Mouse (Mus musculus) neural tube, embryonic 11.5 days (tissue): ENCODE measurements at regions not wholly inside any gene's neighbourhood (a gene's known extent, or its start where the extent isn't known, plus 50 kb on each side); places are given as distances from the start of the nearest gene placed in this dataset.

Experiments
- ATAC-seq: fragments of 200-750 bp; cut with Nextera tagmentation; 2 replicates; pipeline ENCODE4 v1.8.0; 2017; ENCODE audit warnings: moderate number of reproducible peaks, mild to moderate bottlenecking, moderate TSS enrichment, moderate library complexity; ENCODE audit not compliant: insufficient read depth, low FRiP score, low TSS enrichment
- DNase-seq: peaks from one replicate; pipeline ENCODE4 v3.0.0-alpha.2; 2015; ENCODE audit warnings: low spot score
- H3K27ac ChIP-seq: fragments of 300-500 bp; sonication (generic); 2 replicates; pipeline ENCODE4 v1.5.1; 2014; ENCODE audit warnings: low read depth, mild to moderate bottlenecking, low read length
- H3K27me3 ChIP-seq: fragments of 300-500 bp; sonication (generic); 2 replicates; pipeline ENCODE4 v1.6.1; 2014; ENCODE audit warnings: mild to moderate bottlenecking, low read length, mixed read lengths; ENCODE audit not compliant: control insufficient read depth, insufficient read depth
- H3K36me3 ChIP-seq: fragments of 300-500 bp; sonication (generic); 2 replicates; pipeline ENCODE4 v1.6.1; 2014; ENCODE audit warnings: mild to moderate bottlenecking, low read length, moderate library complexity, mixed read lengths; ENCODE audit not compliant: control insufficient read depth, insufficient read depth
- H3K4me1 ChIP-seq: fragments of 300-500 bp; sonication (generic); 2 replicates; pipeline ENCODE4 v1.6.1; 2014; ENCODE audit warnings: low read length, mixed read lengths; ENCODE audit not compliant: control insufficient read depth, insufficient read depth
- H3K4me2 ChIP-seq: fragments of 300-500 bp; sonication (generic); 2 replicates; pipeline ENCODE4 v1.6.1; 2014; ENCODE audit warnings: low read depth, mild to moderate bottlenecking, moderate library complexity
- H3K4me3 ChIP-seq: fragments of 300-500 bp; sonication (generic); 2 replicates; pipeline ENCODE4 v1.5.1; 2014; ENCODE audit warnings: low read depth, low read length
- H3K9ac ChIP-seq: fragments of 300-500 bp; sonication (generic); 2 replicates; pipeline ENCODE4 v1.6.1; 2014; ENCODE audit warnings: mild to moderate bottlenecking, low read length
- H3K9me3 ChIP-seq: fragments of 300-500 bp; sonication (generic); 2 replicates; pipeline ENCODE4 v1.6.1; 2016; ENCODE audit warnings: low read length; ENCODE audit not compliant: control insufficient read depth
- WGBS: fragments of 180-500 bp; shearing (Covaris S2); extraction: QIAGEN DNeasy Blood & Tissue Kit; methylation state at CpG from one replicate; pipeline ENCODE4 v1.1.7; 2014; 5-methylcytosine and 5-hydroxymethylcytosine counted together

DNA sequence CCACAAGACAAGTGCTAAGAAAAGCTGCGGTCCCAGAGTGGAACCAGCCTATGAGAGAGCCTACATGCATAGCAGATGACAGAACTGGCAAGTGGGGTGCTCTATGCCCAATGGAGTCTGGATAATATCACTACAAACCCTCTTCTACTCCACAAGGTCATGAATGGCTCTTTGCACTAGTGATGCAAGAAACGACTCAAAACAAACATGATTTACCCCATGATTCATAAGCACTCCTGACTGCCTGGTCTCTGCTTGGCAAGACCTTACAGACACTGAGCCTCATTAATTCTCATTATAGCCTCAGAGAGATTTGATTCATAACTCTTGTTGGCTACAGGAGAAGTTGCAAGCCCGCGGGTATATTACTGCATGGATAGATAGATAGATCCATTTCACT, 139.1 kb downstream of the Ttc8 start:
- 96% methylated on average over 4 of the region's 4 CpGs for WGBS
- Histone ChIP-seq H3K4me1 (no peaks in the 10 kb centered on the region), H3K27me3 (no peaks in the 10 kb centered on the region), H3K9ac (no peak overlapping the region), H3K36me3 (no peaks in the 10 kb centered on the region), H3K9me3 (no peaks in the 10 kb centered on the region), H3K27ac (no peak overlapping the region), H3K4me3 (no peak overlapping the region), H3K4me2 (no peak overlapping the region)
- DNase-seq (no peak), ATAC-seq (no peak)

DNA sequence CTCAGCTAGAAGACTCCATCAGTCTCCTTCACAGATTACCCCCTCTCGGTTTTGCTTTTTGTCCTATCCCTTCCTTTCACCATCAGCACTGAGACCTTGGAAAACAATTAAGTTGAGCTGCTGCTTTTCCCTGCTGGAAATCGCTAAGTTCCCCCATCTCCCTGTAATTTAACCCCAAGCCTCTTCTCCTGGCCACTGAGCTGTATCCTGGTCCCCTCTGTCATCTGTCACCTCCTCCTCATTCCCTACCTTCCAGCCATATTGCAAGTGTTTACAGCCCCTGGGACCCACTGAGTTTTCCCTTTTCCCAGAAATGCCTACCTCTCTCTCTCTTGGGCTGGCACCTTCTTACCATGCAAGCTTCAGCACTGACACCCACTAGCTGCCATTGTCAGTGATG, 140.3 kb downstream of the Ttc8 start:
- no peak for DNase-seq
- Histone ChIP-seq H3K36me3 (no peaks in the 10 kb centered on the region), H3K4me1 (no peaks in the 10 kb centered on the region), H3K4me3 (no peak overlapping the region), H3K9ac (no peak overlapping the region), H3K27ac (no peak overlapping the region), H3K27me3 (no peaks in the 10 kb centered on the region), H3K9me3 (no peaks in the 10 kb centered on the region), H3K4me2 (no peak overlapping the region)
- WGBS = 50% methylated on average over 2 of the region's 2 CpGs
- ATAC-seq = no peak

DNA sequence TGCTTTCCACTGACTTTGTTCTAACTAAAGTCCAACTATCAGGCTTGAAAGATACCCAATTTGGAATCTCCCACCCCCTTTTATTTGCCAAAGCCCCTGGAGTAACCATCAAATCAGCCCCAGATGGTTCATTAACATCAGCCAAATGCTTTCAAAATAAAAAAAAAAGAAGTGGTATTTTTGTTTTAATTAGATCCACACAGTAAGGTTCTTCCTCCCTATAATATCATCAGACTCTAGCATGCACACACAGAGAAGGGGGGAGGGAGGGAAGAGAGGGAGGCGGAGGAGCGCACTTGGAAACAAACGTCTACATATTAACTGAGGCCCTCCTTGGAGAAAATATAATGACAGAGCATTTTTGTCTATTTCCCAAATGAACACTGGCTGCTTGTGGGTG, 143.1 kb downstream of the Ttc8 start:
- Histone ChIP-seq H3K27ac (no peak overlapping the region), H3K4me3 (no peak overlapping the region), H3K36me3 (no peaks in the 10 kb centered on the region), H3K4me2 (no peak overlapping the region), H3K4me1 (no peaks in the 10 kb centered on the region), H3K9ac (no peak overlapping the region), H3K27me3 (no peaks in the 10 kb centered on the region), H3K9me3 (no peaks in the 10 kb centered on the region)
- 94% methylated on average over 3 of the region's 3 CpGs for WGBS
- ATAC-seq = no peak
- no peak for DNase-seq

DNA sequence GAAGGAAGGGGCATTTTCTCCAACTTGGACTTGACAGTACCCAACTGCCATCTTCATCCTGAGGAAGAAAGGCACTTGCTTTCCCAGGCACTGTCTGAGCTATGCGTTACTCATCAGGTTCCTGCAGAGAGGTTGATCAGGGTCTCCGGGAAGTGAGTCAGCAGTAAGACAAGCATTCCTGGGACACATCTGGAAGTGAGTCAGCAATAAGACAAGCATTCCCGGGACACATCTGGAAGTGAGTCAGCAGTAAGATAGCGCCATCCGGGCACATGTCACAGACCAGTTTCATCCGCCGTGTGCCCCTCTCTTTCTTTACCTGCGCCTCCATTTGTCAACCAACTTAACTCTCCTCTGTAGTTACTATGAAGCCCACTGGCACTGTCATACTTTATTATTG, 143.5 kb downstream of the Ttc8 start:
- no peak for ATAC-seq
- H3K4me3 ChIP-seq = no peak overlapping the region
- no peak overlapping the region for H3K9ac ChIP-seq
- no peak overlapping the region for H3K4me2 ChIP-seq
- no peak overlapping the region for H3K27ac ChIP-seq
- H3K36me3 ChIP-seq = no peaks in the 10 kb centered on the region
- DNase-seq = no peak
- H3K4me1 ChIP-seq = no peaks in the 10 kb centered on the region
- 86% methylated on average over 8 of the region's 8 CpGs for WGBS
- no peaks in the 10 kb centered on the region for H3K27me3 ChIP-seq
- no peaks in the 10 kb centered on the region for H3K9me3 ChIP-seq

DNA sequence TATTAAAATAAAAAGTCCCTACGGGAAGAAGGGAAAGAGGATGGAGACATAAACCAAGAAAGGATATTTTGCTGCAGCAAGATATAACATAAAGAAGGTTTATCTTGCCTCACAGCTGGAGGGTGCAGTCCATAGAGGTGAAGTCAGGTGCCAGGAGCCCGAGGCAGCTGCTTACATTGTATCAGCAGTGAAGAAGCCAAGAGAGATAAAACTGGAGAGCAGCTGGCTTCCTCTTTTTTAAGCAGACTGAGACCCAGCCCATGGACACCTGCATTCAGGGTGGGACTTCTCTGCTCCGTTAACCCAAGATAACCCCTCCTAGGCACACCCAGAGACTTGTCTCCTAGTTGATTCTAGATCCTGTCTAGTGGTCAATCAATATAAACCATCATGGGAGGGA, 147.6 kb downstream of the Ttc8 start:
- Histone ChIP-seq H3K27me3 (no peaks in the 10 kb centered on the region), H3K9ac (no peak overlapping the region), H3K36me3 (no peaks in the 10 kb centered on the region), H3K4me3 (no peak overlapping the region), H3K4me1 (no peaks in the 10 kb centered on the region), H3K4me2 (no peak overlapping the region), H3K9me3 (no peaks in the 10 kb centered on the region), H3K27ac (no peak overlapping the region)
- 83% methylated on average over 3 of the region's 3 CpGs for WGBS
- DNase-seq (no peak), ATAC-seq (no peak)

DNA sequence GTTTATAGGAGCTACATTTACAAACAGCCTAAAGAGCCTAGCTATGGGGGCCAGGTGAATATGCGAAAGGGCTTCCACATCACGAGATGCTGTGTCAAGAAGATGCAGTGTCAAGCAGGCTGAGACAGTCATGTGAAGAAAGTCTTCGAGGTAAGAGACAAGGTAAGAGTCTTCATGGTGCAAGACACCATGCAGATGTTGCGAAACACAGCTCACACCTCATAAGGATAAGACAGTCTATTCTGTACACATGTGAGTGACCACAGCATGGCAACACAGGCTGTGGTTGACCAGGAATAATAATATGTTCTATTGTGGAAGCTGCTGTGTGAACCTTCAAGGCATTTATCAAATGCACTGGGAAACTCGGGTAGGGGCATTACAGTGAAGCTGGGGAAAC, 153.4 kb downstream of the Ttc8 start:
- no peaks in the 10 kb centered on the region for H3K27me3 ChIP-seq
- ATAC-seq = no peak
- no peak overlapping the region for H3K27ac ChIP-seq
- no peak overlapping the region for H3K4me3 ChIP-seq
- DNase-seq = no peak
- H3K4me1 ChIP-seq = no peaks in the 10 kb centered on the region
- no peak overlapping the region for H3K9ac ChIP-seq
- H3K9me3 ChIP-seq = no peaks in the 10 kb centered on the region
- H3K36me3 ChIP-seq = no peaks in the 10 kb centered on the region
- 85% methylated on average over 5 of the region's 5 CpGs for WGBS
- no peak overlapping the region for H3K4me2 ChIP-seq

DNA sequence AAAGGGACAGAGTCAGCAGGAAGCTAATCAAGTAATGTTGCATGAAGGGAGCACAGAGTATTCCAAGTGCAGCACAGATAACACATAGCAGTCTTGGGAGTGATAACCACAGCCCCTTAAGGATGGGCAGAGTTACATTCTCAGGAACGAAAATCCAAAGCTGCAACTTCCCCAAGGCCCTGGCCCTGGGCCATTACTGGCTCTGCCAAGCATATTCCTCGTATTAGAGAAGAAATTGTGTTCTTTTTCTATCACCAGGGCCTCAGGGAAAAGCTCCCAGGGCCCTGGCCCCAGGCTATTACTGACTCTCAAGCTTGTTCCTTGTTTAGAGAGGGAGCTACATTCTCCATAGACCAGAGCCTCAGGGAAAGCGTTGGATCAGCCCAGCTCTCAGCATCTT, 157.0 kb downstream of the Ttc8 start:
- no peak overlapping the region for H3K9ac ChIP-seq
- H3K27ac ChIP-seq = no peak overlapping the region
- no peaks in the 10 kb centered on the region for H3K36me3 ChIP-seq
- no peak overlapping the region for H3K4me3 ChIP-seq
- DNase-seq = no peak
- no peak for ATAC-seq
- H3K4me1 ChIP-seq = no peaks in the 10 kb centered on the region
- no peak overlapping the region for H3K4me2 ChIP-seq
- no peaks in the 10 kb centered on the region for H3K9me3 ChIP-seq
- no peaks in the 10 kb centered on the region for H3K27me3 ChIP-seq
- 83% methylated on average over 3 of the region's 3 CpGs for WGBS

DNA sequence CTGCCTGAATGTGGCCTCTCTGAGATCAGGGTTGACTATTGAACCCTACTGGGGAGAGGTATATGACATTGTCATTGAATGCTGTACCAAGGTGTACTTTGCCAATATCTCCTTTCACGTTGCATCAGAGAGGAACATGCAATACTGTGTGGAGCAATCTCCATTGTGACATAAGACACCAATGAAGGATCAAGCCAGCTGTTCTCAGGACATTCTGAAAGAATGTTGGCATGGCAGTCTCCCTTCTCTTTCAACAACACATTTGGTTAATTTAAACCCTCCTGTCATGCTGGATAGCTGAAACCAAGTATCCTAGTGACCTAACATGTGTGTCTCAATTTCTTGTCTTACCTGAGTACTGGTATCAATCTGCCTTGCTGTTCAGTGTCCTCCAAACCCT, 159.5 kb downstream of the Ttc8 start:
- ATAC-seq = no peak
- no peak for DNase-seq
- Histone ChIP-seq H3K27me3 (no peaks in the 10 kb centered on the region), H3K4me1 (peaks cover 2% of the 10 kb centered on the region; the same call in 1 of the 2 replicates), H3K4me2 (no peak overlapping the region), H3K9ac (no peak overlapping the region), H3K36me3 (no peaks in the 10 kb centered on the region), H3K4me3 (no peak overlapping the region), H3K9me3 (no peaks in the 10 kb centered on the region), H3K27ac (no peak overlapping the region)
- WGBS = 79% methylated on average over 1 of the region's 1 CpGs

DNA sequence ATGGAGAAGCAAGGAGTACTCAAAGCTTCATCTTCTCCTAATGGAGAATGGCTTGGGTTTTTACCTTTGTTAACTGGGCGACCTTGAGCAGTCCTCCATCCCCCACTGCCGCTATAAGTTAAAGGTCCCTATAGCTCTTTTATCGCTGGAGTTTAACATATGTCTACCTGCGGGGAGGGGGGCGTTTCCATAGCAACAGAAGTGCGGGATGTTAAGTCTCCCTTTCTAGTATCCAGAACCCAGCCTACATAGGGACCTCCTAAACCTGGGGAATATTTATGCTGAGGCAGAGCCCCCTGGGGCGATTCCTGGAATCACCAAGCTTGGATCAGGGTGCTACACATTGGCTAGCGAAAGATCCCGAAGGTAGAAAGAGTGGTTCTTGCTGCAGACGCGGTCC, 163.2 kb downstream of the Ttc8 start:
- no peak overlapping the region for H3K9ac ChIP-seq
- H3K36me3 ChIP-seq = no peaks in the 10 kb centered on the region
- H3K4me1 ChIP-seq = peaks cover 2% of the 10 kb centered on the region; the same call in 1 of the 2 replicates
- ATAC-seq (no peak), DNase-seq (no peak)
- H3K4me2 ChIP-seq = no peak overlapping the region
- WGBS = 44% methylated on average over 11 of the region's 11 CpGs
- no peak overlapping the region for H3K27ac ChIP-seq
- H3K9me3 ChIP-seq = no peaks in the 10 kb centered on the region
- no peak overlapping the region for H3K4me3 ChIP-seq
- H3K27me3 ChIP-seq = no peaks in the 10 kb centered on the region
